Mouse (Mus musculus) kidney, embryonic 16.5 days (tissue): ENCODE data around the gene Cdc42bpg. TPM values are rescaled to one million over a fixed set of nuclear protein-coding genes. Genes with fewer than 3 reads are reported as not detected.

ENCODE experiments used
- ATAC-seq: fragments of 200-750 bp; cut with Nextera tagmentation; 2 replicates; pipeline ENCODE4 v1.8.0; 2017; ENCODE audit warnings: moderate TSS enrichment; ENCODE audit not compliant: low FRiP score, low TSS enrichment
- H3K27ac ChIP-seq: fragments of 300-500 bp; sonication (generic); 2 replicates; pipeline ENCODE4 v1.5.1; 2014; ENCODE audit warnings: low read length
- H3K27me3 ChIP-seq: fragments of 300-500 bp; sonication (generic); 2 replicates; pipeline ENCODE4 v1.6.1; 2014; ENCODE audit warnings: low read length, control low read depth, mixed read lengths; ENCODE audit not compliant: insufficient read depth
- H3K36me3 ChIP-seq: fragments of 300-500 bp; sonication (generic); 2 replicates; pipeline ENCODE4 v1.6.1; 2014; ENCODE audit warnings: low read length, control low read depth, mixed read lengths; ENCODE audit not compliant: insufficient read depth
- H3K4me1 ChIP-seq: fragments of 300-500 bp; sonication (generic); 2 replicates; pipeline ENCODE4 v1.6.1; 2014; ENCODE audit warnings: low read length, control low read depth, mixed read lengths; ENCODE audit not compliant: insufficient read depth
- H3K4me2 ChIP-seq: fragments of 300-500 bp; sonication (generic); replicated peaks from 2 replicates; pipeline ENCODE4 v1.6.1; 2014; ENCODE audit warnings: low read depth, low read length
- H3K4me3 ChIP-seq: fragments of 300-500 bp; sonication (generic); 2 replicates; pipeline ENCODE4 v1.5.1; 2014; ENCODE audit warnings: mild to moderate bottlenecking, low read length
- H3K9ac ChIP-seq: fragments of 300-500 bp; sonication (generic); replicated peaks from 2 replicates; pipeline ENCODE4 v1.6.1; 2014; ENCODE audit warnings: low read length
- H3K9me3 ChIP-seq: fragments of 300-500 bp; sonication (generic); 2 replicates; pipeline ENCODE4 v1.6.1; 2016; ENCODE audit warnings: low read length, control low read depth
- WGBS: fragments of 180-500 bp; shearing (Covaris S2); extraction: QIAGEN DNeasy Blood & Tissue Kit; methylation state at CpG from one replicate; pipeline ENCODE4 v1.1.7; 2014; 5-methylcytosine and 5-hydroxymethylcytosine counted together
- polyA plus RNA-seq: library from polyadenylated mRNA; unstranded; fragments of >200 nt; fragmentation: Nextera tagmentation; extraction: Ambion mirVana; gene quantifications from 2 replicates; pipeline ENCODE4 v1.2.1, GENCODE M21; 2015

Gene Cdc42bpg
- polyA plus RNA-seq, 1 experiment from 2014 or later, result 1.5 TPM

DNA sequence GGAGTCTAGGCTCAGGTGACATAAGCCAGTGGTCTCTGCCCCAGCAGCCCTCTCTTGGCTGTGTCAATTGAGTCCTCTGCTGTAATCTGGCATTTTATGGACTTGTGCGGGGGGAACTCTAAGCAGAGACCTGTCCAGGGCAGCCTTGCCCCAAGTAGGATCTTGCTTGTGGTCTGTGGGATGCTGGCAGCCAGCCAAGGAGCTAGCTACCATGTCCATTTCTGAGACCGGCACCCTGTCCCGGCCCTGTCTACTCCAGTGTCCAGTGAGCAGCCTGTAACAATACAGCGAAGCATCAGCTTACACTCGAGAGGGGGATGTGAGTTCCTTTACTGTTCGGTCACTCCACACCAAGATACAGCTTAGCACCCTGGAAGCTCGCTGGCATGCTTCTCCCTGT is 47.8 kb downstream of the Cdc42bpg start:
- H3K4me3 ChIP-seq, result no peak overlapping the region
- peaks cover 8% of the 10 kb centered on the region for H3K4me1 ChIP-seq
- H3K36me3 ChIP-seq, result peaks cover 6% of the 10 kb centered on the region; the same call in 1 of the 2 replicates
- no peaks in the 10 kb centered on the region for H3K9me3 ChIP-seq
- WGBS, result 51% methylated on average over 7 of the region's 7 CpGs
- ATAC-seq, result peak; percentile 18; the same call in 1 of the 2 replicates
- no peak overlapping the region for H3K4me2 ChIP-seq
- no peak overlapping the region for H3K27ac ChIP-seq
- no peaks in the 10 kb centered on the region for H3K27me3 ChIP-seq
- no peak overlapping the region for H3K9ac ChIP-seq

DNA sequence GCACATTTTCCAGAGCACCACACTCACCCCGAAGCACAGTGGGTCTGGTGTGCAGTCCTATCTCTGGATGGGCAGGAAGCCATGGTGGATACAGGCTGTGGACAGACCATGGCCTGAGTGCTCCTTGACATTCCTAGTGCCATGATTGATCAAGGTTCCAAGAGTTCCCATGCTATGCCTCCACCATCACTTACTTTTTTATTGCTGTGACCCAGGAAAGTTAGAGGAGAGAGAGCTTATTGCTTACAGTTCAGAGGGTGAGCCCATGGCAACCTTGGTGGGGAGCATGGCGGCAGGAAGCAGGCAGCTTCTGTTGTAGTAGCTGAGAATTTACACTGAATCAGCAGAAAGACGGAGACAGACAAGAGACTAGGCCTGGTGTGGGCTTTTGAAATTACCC is 55.0 kb downstream of the Cdc42bpg start:
- Histone ChIP-seq H3K36me3 (peaks cover 13% of the 10 kb centered on the region), H3K27ac (no peak overlapping the region)
- ATAC-seq, result no peak

DNA sequence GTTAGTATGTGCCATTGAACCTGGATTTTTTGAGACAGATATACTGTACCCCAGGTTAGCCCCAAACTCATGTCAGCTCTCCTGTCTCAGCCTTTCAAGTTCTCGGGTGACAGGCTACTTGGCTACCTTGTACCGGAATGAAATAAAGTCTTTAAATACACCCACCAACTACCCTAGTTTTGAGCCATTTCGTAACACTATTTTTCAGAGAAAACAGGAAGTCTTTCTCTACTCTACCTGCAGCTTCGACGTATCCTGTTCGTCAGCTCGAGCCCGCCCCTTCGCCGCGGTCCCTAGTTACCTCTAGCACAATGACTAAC is 56.8 kb downstream of the Cdc42bpg start:
- peak overlapping the region; percentile 98 for H3K4me3 ChIP-seq
- H3K9ac ChIP-seq, result peak overlapping the region; percentile 71
- H3K27me3 ChIP-seq, result no peaks in the 10 kb centered on the region
- peaks cover 28% of the 10 kb centered on the region for H3K36me3 ChIP-seq
- peaks cover 23% of the 10 kb centered on the region for H3K4me1 ChIP-seq
- no peak for ATAC-seq
- H3K9me3 ChIP-seq, result no peaks in the 10 kb centered on the region
- whole genome bisulfite sequencing, result 1% methylated on average over 11 of the region's 11 CpGs
- H3K27ac ChIP-seq, result peak overlapping the region; percentile 88
- peak overlapping the region; percentile 72 for H3K4me2 ChIP-seq

More for the DNA sequence above, 55.0 kb downstream of the Cdc42bpg start:
- Histone ChIP-seq H3K9ac (no peak overlapping the region), H3K27me3 (no peaks in the 10 kb centered on the region), H3K4me1 (peaks cover 18% of the 10 kb centered on the region), H3K4me3 (no peak overlapping the region), H3K4me2 (no peak overlapping the region), H3K9me3 (no peaks in the 10 kb centered on the region)
- 92% methylated on average over 3 of the region's 3 CpGs for WGBS

DNA sequence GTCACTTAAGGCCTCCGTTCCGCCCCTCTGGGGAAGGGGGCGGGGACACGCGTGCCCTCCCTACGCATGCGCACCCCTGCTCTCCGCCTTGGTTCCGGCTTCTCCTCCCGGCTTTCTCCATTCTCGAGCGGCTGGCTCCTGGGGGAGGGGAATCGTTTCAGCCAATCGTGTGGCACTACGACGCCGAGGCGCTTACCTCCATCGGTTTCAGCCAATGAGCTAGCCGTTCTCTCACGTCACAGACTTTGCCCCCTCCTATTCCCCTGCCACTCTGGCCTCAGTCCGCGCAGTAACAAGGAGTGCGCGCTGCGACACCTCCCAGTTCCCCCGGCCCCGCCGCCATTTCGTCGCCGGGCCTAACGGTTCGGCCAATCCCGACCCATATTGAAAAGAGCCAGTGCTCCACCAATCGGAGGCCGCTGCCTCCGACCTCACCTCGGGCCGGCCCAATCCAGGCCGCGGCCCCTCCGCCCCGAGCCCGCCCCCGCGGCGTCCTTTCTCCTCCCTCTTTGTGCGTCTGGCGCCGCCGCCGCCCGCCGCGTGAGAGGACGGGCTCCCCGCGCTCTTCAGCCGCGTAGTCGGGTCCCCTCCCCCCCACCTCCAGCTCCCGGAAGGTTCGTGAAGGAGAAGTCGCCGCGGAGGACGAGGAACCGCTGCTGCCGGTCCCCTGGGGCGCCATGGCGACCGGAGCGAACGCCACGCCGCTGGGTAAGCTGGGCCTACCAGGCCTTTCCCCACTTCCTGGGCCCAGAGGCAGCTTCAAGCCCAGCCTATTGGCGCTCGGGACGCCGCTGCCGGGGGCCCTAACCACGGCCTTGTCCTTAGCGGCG is 57.4 kb downstream of the Cdc42bpg start, which contains the start of gene Sf1:
Gene Sf1, plus strand, starts transcription at position 280 of the 830 bp plus-strand sequence.
- peak; percentile 99 for ATAC-seq
- under 1% methylated on average over 80 of the region's 85 CpGs for WGBS
- no peaks in the 10 kb centered on the region for H3K9me3 ChIP-seq
- H3K4me2 ChIP-seq, result peak within 1 kb of the TSS; percentile 94
- no peaks in the 10 kb centered on the region for H3K27me3 ChIP-seq
- peak within 1 kb of the TSS; percentile 98 for H3K27ac ChIP-seq
- peaks cover 34% of the 10 kb centered on the region for H3K36me3 ChIP-seq
- H3K9ac ChIP-seq, result peak within 1 kb of the TSS; percentile 99
- H3K4me3 ChIP-seq, result peak within 1 kb of the TSS; percentile 98
- peaks cover 23% of the 10 kb centered on the region for H3K4me1 ChIP-seq

DNA sequence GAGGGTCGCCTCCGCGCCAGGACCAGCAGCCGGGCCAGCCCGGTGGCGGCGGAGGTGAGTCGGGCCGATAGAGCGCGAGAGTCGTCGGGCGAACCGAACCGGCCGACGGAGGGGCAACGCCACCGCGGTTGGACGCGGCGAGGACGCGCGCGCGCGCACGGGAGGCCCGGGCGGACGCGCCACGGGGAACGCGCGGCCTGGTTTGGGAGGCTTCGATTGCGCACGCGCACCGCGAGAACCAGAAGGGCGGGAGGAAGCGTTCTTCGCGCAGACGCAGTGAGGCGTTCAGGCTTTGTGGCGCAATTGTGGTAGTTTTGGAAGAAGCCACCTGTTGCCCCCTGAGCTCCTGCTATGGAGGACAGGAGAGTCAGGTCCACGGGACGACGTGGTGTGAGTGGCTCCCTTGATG is 58.1 kb downstream of the Cdc42bpg start:
- H3K9ac ChIP-seq, result peak overlapping the region; percentile 99
- H3K4me3 ChIP-seq, result peak overlapping the region; percentile 98
- H3K4me2 ChIP-seq, result peak overlapping the region; percentile 94
- ATAC-seq, result no peak; the same call in 1 of the 2 replicates
- H3K4me1 ChIP-seq, result peaks cover 23% of the 10 kb centered on the region
- H3K9me3 ChIP-seq, result no peaks in the 10 kb centered on the region
- under 1% methylated on average over 51 of the region's 55 CpGs for WGBS
- peaks cover 38% of the 10 kb centered on the region for H3K36me3 ChIP-seq
- H3K27me3 ChIP-seq, result no peaks in the 10 kb centered on the region
- peak overlapping the region; percentile 98 for H3K27ac ChIP-seq

DNA sequence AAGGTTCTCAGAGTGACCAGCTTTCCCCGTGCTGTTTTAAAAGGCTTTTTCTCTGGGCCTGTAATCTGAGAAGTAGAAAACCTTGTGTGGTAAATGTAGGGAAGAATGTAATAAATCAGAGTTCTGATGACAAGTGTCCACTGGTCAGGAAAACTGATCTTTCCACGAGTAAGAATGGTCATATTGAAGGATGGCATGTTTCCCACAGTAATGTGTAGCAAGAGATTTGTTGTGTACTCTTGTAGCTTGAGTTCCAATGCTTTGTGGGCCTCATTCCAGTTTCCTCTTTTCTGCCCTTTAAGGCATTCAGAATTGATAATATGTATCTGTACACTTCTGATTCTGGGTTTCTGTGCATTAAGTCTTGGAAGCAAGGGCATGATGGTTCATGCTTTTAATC is 58.6 kb downstream of the Cdc42bpg start:
- Histone ChIP-seq H3K27me3 (no peaks in the 10 kb centered on the region), H3K4me1 (peaks cover 23% of the 10 kb centered on the region), H3K4me2 (peak overlapping the region; percentile 94), H3K36me3 (peaks cover 41% of the 10 kb centered on the region), H3K9ac (peak overlapping the region; percentile 99), H3K27ac (peak overlapping the region; percentile 98), H3K9me3 (no peaks in the 10 kb centered on the region), H3K4me3 (peak overlapping the region; percentile 98)
- no peak for ATAC-seq
- WGBS, result 1% methylated on average over 2 of the region's 2 CpGs

DNA sequence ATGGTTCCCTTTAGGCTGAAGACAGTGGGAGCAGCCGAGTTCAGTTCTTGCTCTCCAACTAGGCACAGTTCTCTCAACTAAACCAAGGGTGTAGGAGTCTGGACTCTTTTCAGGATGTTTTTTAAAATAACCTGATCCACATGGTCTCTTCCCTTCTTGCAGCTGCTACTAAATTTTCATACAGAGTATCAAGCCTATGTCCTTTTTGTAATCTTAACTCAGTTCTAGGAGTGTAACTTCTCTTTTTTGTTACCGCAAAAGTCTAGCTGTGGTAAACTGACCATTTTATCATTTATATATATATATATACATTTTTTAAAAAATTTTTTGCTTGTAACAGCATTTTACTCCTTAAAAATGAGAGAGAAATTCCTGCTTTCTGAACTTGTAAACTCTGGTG is 63.9 kb downstream of the Cdc42bpg start:
- Histone ChIP-seq H3K27me3 (no peaks in the 10 kb centered on the region), H3K9me3 (no peaks in the 10 kb centered on the region), H3K4me3 (no peak overlapping the region), H3K27ac (no peak overlapping the region), H3K4me2 (no peak overlapping the region), H3K9ac (no peak overlapping the region), H3K36me3 (peaks cover 80% of the 10 kb centered on the region), H3K4me1 (peaks cover 12% of the 10 kb centered on the region)
- ATAC-seq, result no peak
- 93% methylated on average over 2 of the region's 2 CpGs for WGBS

DNA sequence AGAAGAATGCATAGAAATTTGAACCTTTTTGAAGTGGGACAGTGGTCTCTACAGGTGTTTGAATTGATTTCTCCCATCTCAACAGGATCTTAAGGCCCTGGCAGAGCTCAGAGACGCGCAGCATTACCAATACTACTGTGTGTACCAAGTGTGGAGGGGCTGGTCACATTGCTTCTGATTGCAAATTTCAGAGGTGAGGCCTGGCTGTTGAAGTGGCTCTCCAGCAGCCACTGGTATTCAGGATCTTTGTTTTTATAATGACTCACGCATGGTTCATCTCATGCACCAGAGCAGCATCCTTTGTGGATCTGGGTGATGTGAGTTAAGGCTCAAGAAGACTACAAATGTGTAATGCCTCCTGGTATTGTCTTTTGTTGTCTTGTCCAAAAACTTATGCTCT is 66.2 kb downstream of the Cdc42bpg start:
- H3K36me3 ChIP-seq, result peaks cover 86% of the 10 kb centered on the region
- H3K4me3 ChIP-seq, result no peak overlapping the region
- no peaks in the 10 kb centered on the region for H3K27me3 ChIP-seq
- ATAC-seq, result no peak
- no peak overlapping the region for H3K4me2 ChIP-seq
- WGBS, result 94% methylated on average over 3 of the region's 3 CpGs
- H3K9ac ChIP-seq, result no peak overlapping the region
- no peaks in the 10 kb centered on the region for H3K4me1 ChIP-seq
- no peak overlapping the region for H3K27ac ChIP-seq
- no peaks in the 10 kb centered on the region for H3K9me3 ChIP-seq

DNA sequence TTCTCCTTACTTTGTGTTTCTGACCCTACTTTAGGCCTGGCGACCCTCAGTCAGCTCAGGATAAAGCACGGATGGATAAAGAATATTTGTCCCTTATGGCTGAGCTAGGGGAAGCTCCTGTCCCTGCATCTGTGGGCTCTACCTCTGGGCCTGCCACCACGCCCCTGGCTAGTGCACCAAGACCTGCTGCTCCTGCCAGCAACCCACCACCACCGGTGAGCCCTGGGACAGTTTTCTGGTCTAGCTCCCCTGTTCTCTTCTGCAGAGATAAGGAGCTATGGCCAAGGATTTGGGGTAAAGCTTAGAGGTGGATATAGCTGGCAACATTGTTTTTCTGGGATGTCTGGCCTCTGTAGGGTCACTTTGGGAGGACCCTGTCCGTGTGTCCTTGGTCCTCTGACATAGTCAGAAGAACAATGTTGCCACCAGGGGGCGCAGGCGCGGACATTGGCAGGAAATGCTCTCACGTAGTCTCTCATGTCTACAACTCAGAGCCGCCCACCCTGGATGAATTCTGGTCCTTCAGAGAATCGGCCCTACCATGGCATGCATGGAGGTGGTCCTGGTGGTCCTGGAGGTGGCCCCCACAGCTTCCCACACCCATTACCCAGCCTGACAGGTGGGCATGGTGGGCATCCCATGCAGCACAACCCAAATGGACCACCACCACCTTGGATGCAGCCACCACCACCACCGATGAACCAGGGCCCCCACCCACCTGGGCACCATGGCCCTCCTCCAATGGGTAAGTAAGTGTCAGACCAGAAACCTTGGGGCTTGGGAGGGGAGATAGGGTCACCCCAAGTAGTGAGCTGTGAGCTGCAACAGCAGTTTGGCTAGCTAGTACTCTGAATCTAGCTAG is 67.5 kb downstream of the Cdc42bpg start:
- H3K9ac ChIP-seq, result no peak overlapping the region
- peak; percentile 49 for ATAC-seq
- no peak overlapping the region for H3K27ac ChIP-seq
- WGBS, result 68% methylated on average over 12 of the region's 12 CpGs
- no peaks in the 10 kb centered on the region for H3K4me1 ChIP-seq
- H3K4me3 ChIP-seq, result no peak overlapping the region
- H3K27me3 ChIP-seq, result no peaks in the 10 kb centered on the region
- peaks cover 87% of the 10 kb centered on the region for H3K36me3 ChIP-seq
- no peaks in the 10 kb centered on the region for H3K9me3 ChIP-seq
- no peak overlapping the region for H3K4me2 ChIP-seq
